Mouse (Mus musculus): ENCODE results near the gene Mmab.

GRCm38 (mm10) chr5:114408846-114409245, 35.0 kb downstream of the Mmab start:
- TF ChIP-seq CTCF (conservative IDR thresholded peaks at IDR 0.05; ENCODE audit: low read length) (no peak), POU5F1 (IDR thresholded peaks at IDR 0.05; ENCODE audit: borderline replicate concordance, low read length) (no peak)

Measured in E14TG2a.4 (cell line).